Mouse (Mus musculus): ENCODE measurements around the gene Ap1s3.

Ap1s3 gene

GRCm38 (mm10) chr1:79671543-79672337 is at the start of gene Ap1s3:
Ap1s3 (minus strand) TSS chr1:79671972.
- peak; percentile 51 for DNase-seq (ENCODE audit: low spot score)

GRCm38 (mm10) chr1:79714152-79714923 is 42.6 kb upstream of the Ap1s3 start:
- no peak for DNase-seq (ENCODE audit: low spot score)

- DNase-seq (ENCODE audit: low spot score) = no peak
Measured at GRCm38 (mm10) chr1:79713081-79713480, 41.3 kb upstream of the Ap1s3 start.

GRCm38 (mm10) chr1:79711147-79712126 is 39.7 kb upstream of the Ap1s3 start:
- DNase-seq (ENCODE audit: low spot score) = no peak

- DNase-seq (ENCODE audit: low spot score) = no peak
Measured at GRCm38 (mm10) chr1:79710678-79711077, 38.9 kb upstream of the Ap1s3 start.

- DNase-seq (ENCODE audit: low spot score) = no peak
Measured at GRCm38 (mm10) chr1:79710216-79710615, 38.4 kb upstream of the Ap1s3 start.

GRCm38 (mm10) chr1:79707383-79707782 is 35.6 kb upstream of the Ap1s3 start:
- DNase-seq (ENCODE audit: low spot score) = no peak

GRCm38 (mm10) chr1:79706707-79707106 is 34.9 kb upstream of the Ap1s3 start:
- DNase-seq (ENCODE audit: low spot score) = no peak

- no peak for DNase-seq (ENCODE audit: low spot score)
Measured at GRCm38 (mm10) chr1:79704672-79705071, 32.9 kb upstream of the Ap1s3 start.

GRCm38 (mm10) chr1:79703520-79703919 is 31.7 kb upstream of the Ap1s3 start:
- DNase-seq (ENCODE audit: low spot score) = no peak

- no peak for DNase-seq (ENCODE audit: low spot score)
Measured at GRCm38 (mm10) chr1:79698506-79698905, 26.7 kb upstream of the Ap1s3 start.

- DNase-seq (ENCODE audit: low spot score) = peak; percentile 11
Measured at GRCm38 (mm10) chr1:79697382-79697781, 25.6 kb upstream of the Ap1s3 start.

- DNase-seq (ENCODE audit: low spot score) = no peak
Measured at GRCm38 (mm10) chr1:79696933-79697332, 25.2 kb upstream of the Ap1s3 start.

GRCm38 (mm10) chr1:79692482-79692881 is 20.7 kb upstream of the Ap1s3 start:
- no peak for DNase-seq (ENCODE audit: low spot score)

- DNase-seq (ENCODE audit: low spot score) = no peak
Measured at GRCm38 (mm10) chr1:79687254-79687653, 15.5 kb upstream of the Ap1s3 start.

- DNase-seq (ENCODE audit: low spot score) = no peak
Measured at GRCm38 (mm10) chr1:79684027-79684426, 12.3 kb upstream of the Ap1s3 start.

- DNase-seq (ENCODE audit: low spot score) = peak; percentile 21
Measured at GRCm38 (mm10) chr1:79682936-79683335, 11.2 kb upstream of the Ap1s3 start.

GRCm38 (mm10) chr1:79680777-79681176 is 9.0 kb upstream of the Ap1s3 start:
- no peak for DNase-seq (ENCODE audit: low spot score)

GRCm38 (mm10) chr1:79678117-79678684 is 6.4 kb upstream of the Ap1s3 start:
- DNase-seq (ENCODE audit: low spot score) = no peak

- no peak for DNase-seq (ENCODE audit: low spot score)
Measured at GRCm38 (mm10) chr1:79675716-79676115, 3.9 kb upstream of the Ap1s3 start.

GRCm38 (mm10) chr1:79671196-79671542 is 603 bp downstream of the Ap1s3 start:
- DNase-seq (ENCODE audit: low spot score) = no peak
